Mouse (Mus musculus) limb, embryonic 11.5 days (tissue): ENCODE measurements around the gene Mrps2. TPM values are rescaled to one million over a fixed set of nuclear protein-coding genes. Genes with fewer than 3 reads are reported as not detected.

ENCODE experiments used
- ATAC-seq: fragments of 200-750 bp; cut with Nextera tagmentation; 2 replicates; pipeline ENCODE4 v1.8.0; 2017; ENCODE audit warnings: low read depth; ENCODE audit not compliant: insufficient number of reproducible peaks, low FRiP score, low TSS enrichment
- DNase-seq: peaks from one replicate; pipeline ENCODE4 v3.0.0-alpha.2; 2015; ENCODE audit warnings: low spot score
- H3K27ac ChIP-seq: fragments of 300-500 bp; sonication (generic); replicated peaks from 2 replicates; pipeline ENCODE4 v1.5.1; 2014; ENCODE audit warnings: low read depth, mild to moderate bottlenecking, low read length
- H3K27me3 ChIP-seq: fragments of 300-500 bp; sonication (generic); 2 replicates; pipeline ENCODE4 v1.6.1; 2014; ENCODE audit warnings: mild to moderate bottlenecking, low read length, mixed read lengths; ENCODE audit not compliant: control insufficient read depth, insufficient read depth
- H3K36me3 ChIP-seq: fragments of 300-500 bp; sonication (generic); 2 replicates; pipeline ENCODE4 v1.6.1; 2014; ENCODE audit warnings: mild to moderate bottlenecking, low read length, moderate library complexity, mixed read lengths; ENCODE audit not compliant: control insufficient read depth, insufficient read depth
- H3K4me1 ChIP-seq: fragments of 300-500 bp; sonication (generic); 2 replicates; pipeline ENCODE4 v1.6.1; 2014; ENCODE audit warnings: low read length, mixed read lengths; ENCODE audit not compliant: control insufficient read depth, insufficient read depth
- H3K4me2 ChIP-seq: fragments of 300-500 bp; sonication (generic); 2 replicates; pipeline ENCODE4 v1.6.1; 2014; ENCODE audit warnings: low read depth, mild to moderate bottlenecking, moderate library complexity; ENCODE audit not compliant: severe bottlenecking
- H3K4me3 ChIP-seq: fragments of 300-500 bp; sonication (generic); 2 replicates; pipeline ENCODE4 v1.5.1; 2014; ENCODE audit warnings: low read depth, low read length
- H3K9ac ChIP-seq: fragments of 300-500 bp; sonication (generic); 2 replicates; pipeline ENCODE4 v1.6.1; 2014; ENCODE audit warnings: mild to moderate bottlenecking, low read length
- H3K9me3 ChIP-seq: fragments of 300-500 bp; sonication (generic); 2 replicates; pipeline ENCODE4 v1.6.1; 2016; ENCODE audit warnings: low read length; ENCODE audit not compliant: control insufficient read depth
- WGBS: fragments of 180-500 bp; shearing (Covaris S2); extraction: QIAGEN DNeasy Blood & Tissue Kit; methylation state at CpG from one replicate; pipeline ENCODE4 v1.1.7; 2014; 5-methylcytosine and 5-hydroxymethylcytosine counted together
- polyA plus RNA-seq: library from polyadenylated mRNA; unstranded; fragments of >200 nt; fragmentation: Nextera tagmentation; extraction: Ambion mirVana; gene quantifications from 2 replicates; pipeline ENCODE4 v1.2.1, GENCODE M21; 2014

The Mrps2 gene
- polyA plus RNA-seq, 1 experiment from 2014 or later: 72.9 TPM

DNA sequence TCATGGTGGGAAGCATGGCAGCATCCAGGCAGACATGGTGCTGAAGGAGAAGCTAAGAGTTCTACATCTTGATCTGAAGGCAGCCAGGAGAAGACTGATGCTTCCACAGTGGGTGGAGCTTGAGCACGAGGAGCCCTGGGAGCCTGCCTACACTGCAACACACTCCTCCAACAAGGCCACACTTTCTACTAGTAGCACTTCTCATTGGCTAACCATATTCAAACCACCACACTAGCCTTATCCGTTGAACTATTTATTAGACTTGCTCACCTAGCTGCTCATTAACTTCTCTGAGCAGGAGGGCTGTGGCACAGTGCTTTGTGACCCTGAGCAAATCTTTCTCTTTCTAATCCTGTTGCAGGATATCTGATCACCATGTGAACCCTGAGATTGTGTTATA, 16.0 kb downstream of the Mrps2 start:
- WGBS: 78% methylated on average over 2 of the region's 2 CpGs
- Histone ChIP-seq H3K9ac (no peak overlapping the region), H3K4me1 (no peaks in the 10 kb centered on the region), H3K27ac (no peak overlapping the region), H3K36me3 (no peaks in the 10 kb centered on the region), H3K4me2 (no peak overlapping the region), H3K4me3 (no peak overlapping the region), H3K27me3 (no peaks in the 10 kb centered on the region), H3K9me3 (no peaks in the 10 kb centered on the region)
- ATAC-seq: no peak
- DNase-seq: no peak

DNA sequence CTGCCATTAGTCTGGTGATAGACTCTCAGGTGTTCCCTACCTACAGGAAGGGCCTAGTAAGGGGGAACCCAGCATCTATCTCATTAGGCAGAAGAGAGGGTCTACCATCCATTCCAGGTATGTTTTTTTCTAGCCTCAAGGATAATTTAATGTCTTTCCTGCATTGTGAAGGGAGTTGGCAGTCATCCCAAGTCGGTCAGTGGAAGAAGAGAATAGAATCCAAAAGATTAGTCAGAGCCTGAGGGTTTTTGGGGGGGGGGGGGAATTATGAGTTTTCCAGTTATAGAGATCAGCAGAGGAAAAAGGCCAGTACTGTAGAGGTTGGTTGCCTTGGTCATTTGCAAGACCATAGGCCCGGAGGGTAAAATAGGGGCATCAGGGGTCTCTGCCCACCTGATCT, 26.7 kb downstream of the Mrps2 start:
- H3K36me3 ChIP-seq: no peaks in the 10 kb centered on the region
- no peak overlapping the region for H3K27ac ChIP-seq
- no peak for DNase-seq
- H3K4me3 ChIP-seq: no peak overlapping the region
- no peak overlapping the region for H3K4me2 ChIP-seq
- H3K4me1 ChIP-seq: no peaks in the 10 kb centered on the region
- no peak for ATAC-seq
- H3K9me3 ChIP-seq: no peaks in the 10 kb centered on the region
- no peak overlapping the region for H3K9ac ChIP-seq
- 86% methylated on average over 2 of the region's 2 CpGs for WGBS
- H3K27me3 ChIP-seq: no peaks in the 10 kb centered on the region

DNA sequence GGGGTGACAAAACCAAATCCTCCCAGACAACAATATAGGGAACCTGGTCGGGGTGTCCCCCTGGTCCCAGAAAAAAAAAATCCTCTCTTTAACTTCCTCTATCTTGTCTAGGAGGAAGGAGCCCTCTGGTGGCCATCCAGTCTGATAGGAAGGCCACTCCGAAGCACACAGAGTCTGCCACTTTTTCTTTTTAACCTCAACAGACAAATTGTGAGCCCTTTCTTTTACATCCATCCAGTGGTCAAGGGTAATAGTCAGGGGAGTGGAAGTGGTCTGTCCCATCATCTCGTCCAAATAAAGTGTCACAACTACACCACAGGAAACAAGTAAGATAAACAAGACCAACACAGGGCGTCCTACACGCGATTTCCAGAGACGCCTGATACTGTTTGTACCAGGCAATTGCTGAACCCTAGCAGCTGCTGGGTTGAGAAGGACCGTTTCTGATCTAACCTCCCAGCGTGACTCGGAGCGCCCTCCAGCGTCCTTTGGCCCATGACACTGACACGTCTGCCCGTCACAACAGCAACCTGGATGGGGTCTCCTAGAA, 27.4 kb downstream of the Mrps2 start:
- Histone ChIP-seq H3K4me2 (no peak overlapping the region), H3K9me3 (no peaks in the 10 kb centered on the region), H3K27ac (no peak overlapping the region), H3K4me1 (no peaks in the 10 kb centered on the region), H3K9ac (no peak overlapping the region), H3K27me3 (no peaks in the 10 kb centered on the region), H3K36me3 (no peaks in the 10 kb centered on the region), H3K4me3 (no peak overlapping the region)
- 87% methylated on average over 14 of the region's 14 CpGs for WGBS
- DNase-seq (no peak), ATAC-seq (no peak)

DNA sequence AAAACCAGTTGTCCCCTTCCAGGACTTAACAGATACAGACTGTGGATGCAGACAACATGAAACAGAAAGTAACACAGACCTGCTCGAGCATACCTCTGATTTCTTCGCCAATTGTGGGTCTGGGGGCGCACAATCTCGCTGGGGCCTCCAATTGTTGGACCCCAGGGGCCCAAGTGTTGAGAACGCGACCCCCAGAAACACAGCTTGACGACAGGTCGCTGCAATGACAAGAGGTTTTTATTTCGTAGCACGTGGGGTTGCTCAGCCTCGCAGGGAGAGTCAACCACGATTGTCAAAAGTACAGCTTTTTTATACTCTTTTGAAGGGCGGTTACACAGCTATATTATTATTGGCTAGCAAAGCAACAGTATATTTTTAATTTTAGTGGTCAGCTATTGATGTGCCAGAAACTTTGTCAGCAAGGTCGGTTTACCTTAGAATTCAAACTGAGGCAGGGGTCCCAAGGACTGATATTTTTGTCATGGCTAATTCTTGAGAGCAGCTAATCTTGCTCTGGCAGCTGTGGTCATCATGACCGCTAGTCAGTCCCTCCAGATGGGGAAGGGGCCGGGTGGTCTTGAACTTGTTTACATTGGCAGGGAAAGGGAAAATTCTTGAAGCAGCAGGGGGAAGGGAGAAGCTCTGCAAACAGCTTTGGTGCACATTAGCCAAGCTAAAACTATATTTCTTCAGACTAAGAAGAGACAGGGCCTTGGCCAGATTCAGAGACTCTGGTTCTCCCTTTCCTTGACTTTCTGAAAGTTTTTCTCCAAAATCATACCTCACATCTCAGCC, 28.1 kb downstream of the Mrps2 start:
- no peak for ATAC-seq
- no peak overlapping the region for H3K9ac ChIP-seq
- no peaks in the 10 kb centered on the region for H3K36me3 ChIP-seq
- H3K4me2 ChIP-seq: no peak overlapping the region
- H3K27ac ChIP-seq: no peak overlapping the region
- 85% methylated on average over 16 of the region's 16 CpGs for WGBS
- DNase-seq: no peak
- H3K4me1 ChIP-seq: no peaks in the 10 kb centered on the region
- no peaks in the 10 kb centered on the region for H3K27me3 ChIP-seq
- no peaks in the 10 kb centered on the region for H3K9me3 ChIP-seq
- H3K4me3 ChIP-seq: no peak overlapping the region

DNA sequence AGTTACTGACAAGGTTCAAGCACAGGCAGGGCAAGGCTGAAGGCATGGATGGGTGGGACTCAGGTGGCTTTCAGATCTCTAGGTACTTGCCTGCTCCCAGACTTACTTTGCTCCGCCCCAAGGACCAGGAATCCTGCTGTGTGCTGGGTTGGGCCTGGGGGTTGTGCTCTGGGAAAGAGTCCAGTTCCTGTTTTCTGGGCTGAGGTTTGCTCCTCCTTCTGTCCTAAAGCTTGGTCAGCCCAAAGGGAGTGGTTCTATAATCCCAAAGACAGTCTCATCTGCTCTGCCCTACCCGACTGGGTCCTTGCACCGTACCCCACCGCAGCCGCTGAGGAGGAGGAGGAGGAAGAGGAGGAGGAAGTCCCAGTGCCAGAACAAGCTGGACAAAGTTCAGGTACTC, 28.8 kb downstream of the Mrps2 start, which contains the start of gene Gbgt1:
Gbgt1 (plus strand) TSS at position 221 of the 400 bp plus-strand sequence.
- ATAC-seq: no peak
- no peak for DNase-seq
- H3K27me3 ChIP-seq: no peaks in the 10 kb centered on the region
- H3K4me1 ChIP-seq: no peaks in the 10 kb centered on the region
- H3K4me2 ChIP-seq: no peak within 1 kb of the TSS
- no peak within 1 kb of the TSS for H3K4me3 ChIP-seq
- no peak within 1 kb of the TSS for H3K27ac ChIP-seq
- no peaks in the 10 kb centered on the region for H3K9me3 ChIP-seq
- H3K36me3 ChIP-seq: no peaks in the 10 kb centered on the region
- no peak within 1 kb of the TSS for H3K9ac ChIP-seq
- WGBS: 81% methylated on average over 5 of the region's 5 CpGs

DNA sequence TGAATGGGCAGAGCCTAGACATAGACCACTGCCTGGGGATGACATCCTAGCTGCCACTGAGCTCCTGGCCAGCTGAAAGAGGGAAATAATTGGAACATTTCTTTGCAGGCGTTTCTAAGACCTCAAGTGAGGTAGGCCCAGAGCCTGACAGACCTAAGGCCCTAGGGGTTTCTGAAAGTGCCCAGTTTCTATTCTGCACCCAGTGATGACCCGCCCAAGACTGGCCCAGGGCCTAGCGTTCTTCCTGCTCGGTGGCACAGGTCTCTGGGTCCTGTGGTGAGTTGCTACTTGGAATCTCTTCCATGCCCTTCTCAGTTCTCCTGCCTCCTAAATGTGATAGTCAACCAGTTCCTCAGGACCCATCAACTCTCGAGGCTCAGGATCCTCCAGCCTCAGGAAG, 29.7 kb downstream of the Mrps2 start:
- H3K9ac ChIP-seq: no peak overlapping the region
- H3K36me3 ChIP-seq: no peaks in the 10 kb centered on the region
- ATAC-seq: no peak
- no peaks in the 10 kb centered on the region for H3K9me3 ChIP-seq
- DNase-seq: no peak
- no peaks in the 10 kb centered on the region for H3K4me1 ChIP-seq
- no peaks in the 10 kb centered on the region for H3K27me3 ChIP-seq
- WGBS: 87% methylated on average over 5 of the region's 5 CpGs
- H3K27ac ChIP-seq: no peak overlapping the region
- no peak overlapping the region for H3K4me3 ChIP-seq
- no peak overlapping the region for H3K4me2 ChIP-seq

DNA sequence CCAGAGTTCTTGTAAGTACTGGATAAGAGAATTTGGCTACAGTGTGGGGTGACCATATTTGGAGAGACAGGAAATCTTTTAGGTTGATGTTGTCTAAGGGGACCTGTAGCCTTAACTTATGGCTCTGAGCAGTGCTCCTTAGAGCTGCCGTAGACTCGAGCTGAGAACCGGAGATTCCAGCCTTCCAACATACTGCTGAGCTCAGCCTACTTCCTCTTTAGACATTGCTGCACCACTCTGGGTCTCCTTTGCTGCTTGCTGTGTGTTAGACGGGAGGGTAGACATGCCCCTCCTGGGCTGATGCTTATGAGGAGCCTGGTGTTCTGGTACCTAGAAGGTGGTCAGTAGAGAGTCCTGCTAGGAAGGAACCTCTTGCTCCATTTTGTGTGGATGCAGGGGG, 30.6 kb downstream of the Mrps2 start:
- H3K27ac ChIP-seq: no peak overlapping the region
- ATAC-seq (no peak), DNase-seq (no peak)
- H3K4me1 ChIP-seq: no peaks in the 10 kb centered on the region
- no peaks in the 10 kb centered on the region for H3K36me3 ChIP-seq
- no peaks in the 10 kb centered on the region for H3K9me3 ChIP-seq
- H3K27me3 ChIP-seq: no peaks in the 10 kb centered on the region
- 90% methylated on average over 4 of the region's 4 CpGs for WGBS
- no peak overlapping the region for H3K4me3 ChIP-seq
- H3K4me2 ChIP-seq: no peak overlapping the region
- no peak overlapping the region for H3K9ac ChIP-seq

DNA sequence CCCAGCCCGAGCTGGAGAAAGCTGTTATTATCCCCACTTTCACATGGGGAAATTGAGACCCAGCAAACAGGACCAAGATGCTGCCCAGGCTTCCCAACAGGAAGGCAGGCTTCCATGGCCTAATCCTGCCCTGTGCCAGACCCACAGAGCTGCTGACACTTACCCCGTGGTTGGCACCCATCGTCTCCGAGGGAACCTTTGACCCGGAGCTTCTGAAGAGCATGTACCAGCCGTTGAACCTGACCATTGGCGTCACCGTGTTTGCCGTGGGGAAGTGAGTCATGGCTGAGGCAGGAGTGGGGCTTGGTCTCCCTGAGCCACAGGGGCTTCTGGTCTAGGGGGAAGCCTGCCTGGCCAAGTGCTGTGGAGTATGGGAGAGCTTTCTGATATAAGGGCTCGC, 35.1 kb downstream of the Mrps2 start:
- Histone ChIP-seq H3K4me2 (no peak overlapping the region), H3K36me3 (no peaks in the 10 kb centered on the region), H3K27ac (no peak overlapping the region), H3K27me3 (no peaks in the 10 kb centered on the region), H3K9me3 (no peaks in the 10 kb centered on the region), H3K9ac (no peak overlapping the region), H3K4me1 (no peaks in the 10 kb centered on the region), H3K4me3 (no peak overlapping the region)
- no peak for ATAC-seq
- no peak for DNase-seq
- 84% methylated on average over 10 of the region's 10 CpGs for WGBS
